Mouse (Mus musculus) E14TG2a.4 (cell line): Measurements from ENCODE around the gene Slc35f4.

Source experiments
- CTCF ChIP-seq: conservative IDR thresholded peaks from 2 replicates; pipeline ENCODE4 v1.5.1; 2014; ENCODE audit warnings: low read length
- POU5F1 ChIP-seq: IDR thresholded peaks from 2 replicates; pipeline ENCODE4 v1.6.1; 2014; ENCODE audit warnings: low read length, borderline replicate concordance

DNA sequence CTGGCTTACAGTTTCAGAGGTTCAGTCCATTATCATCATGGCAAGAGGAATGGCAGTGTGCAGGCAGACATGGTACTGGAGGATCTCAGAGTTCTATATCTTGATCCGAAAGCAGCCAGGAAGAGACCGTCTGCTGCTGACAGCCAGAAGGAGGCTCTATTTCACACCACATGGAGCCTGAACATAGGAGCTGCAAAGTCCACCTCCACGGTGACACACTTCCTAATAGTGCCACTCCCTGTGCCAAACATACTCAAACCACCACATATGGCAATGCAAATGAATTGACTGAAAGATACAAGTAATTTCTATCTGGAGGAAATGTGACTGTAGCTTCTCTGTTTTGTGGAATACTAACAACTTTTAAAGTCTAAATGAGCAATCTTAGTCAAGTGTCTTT lies 89.0 kb downstream of the Slc35f4 start:
- TF ChIP-seq CTCF (no peak), POU5F1 (no peak)
